Mouse (Mus musculus) MEL (cell line): ENCODE data around the gene Dnajc5. TPM values are rescaled to one million over a fixed set of nuclear protein-coding genes. Genes with fewer than 3 reads are reported as not detected.
"Not testable (repeated sequence)": the region's sequence is repeated elsewhere in the genome, so short reads cannot be mapped to it uniquely, and the experiment has no call there.

Experiments used
- DNase-seq: peaks from one replicate; pipeline ENCODE4 v3.0.0; 2011; ENCODE audit warnings: low read depth, low spot score
- H3K27ac ChIP-seq: 2 replicates; pipeline ENCODE4 v1.5.1; 2012; ENCODE audit warnings: low read depth, mild to moderate bottlenecking, control low read depth, low read length, moderate library complexity; ENCODE audit not compliant: control insufficient read depth
- H3K27me3 ChIP-seq, 2 experiments: fragments of 150-350 bp in 1 of 2; sonication (generic) in 1 of 2; 2 replicates each; pipeline ENCODE4 v1.6.1; 2012; ENCODE audit warnings: low read length in 2 of 2, mild to moderate bottlenecking in 2 of 2, improper control_type of control experiment in 1 of 2, moderate library complexity in 1 of 2; ENCODE audit not compliant: insufficient read depth in 2 of 2, control insufficient read depth in 1 of 2
- H3K36me3 ChIP-seq, 2 experiments: 2 replicates each; pipeline ENCODE4 v1.6.1; 2012 to 2014; ENCODE audit warnings: low read length in 2 of 2, improper control_type of control experiment in 1 of 2, inconsistent platforms in 1 of 2, mild to moderate bottlenecking in 1 of 2; ENCODE audit not compliant: insufficient read depth in 2 of 2, control insufficient read depth in 1 of 2
- H3K4me1 ChIP-seq, 2 experiments: fragments of 150-350 bp in 1 of 2; sonication (generic) in 1 of 2; 2 replicates each; pipeline ENCODE4 v1.6.1; 2012; ENCODE audit warnings: low read length in 2 of 2, improper control_type of control experiment in 1 of 2, mild to moderate bottlenecking in 1 of 2; ENCODE audit not compliant: insufficient read depth in 2 of 2, control insufficient read depth in 1 of 2
- H3K4me3 ChIP-seq, 2 experiments: fragments of 150-350 bp in 1 of 2; sonication (generic) in 1 of 2; 2 replicates each; pipeline ENCODE4 v1.5.1; 2012; ENCODE audit warnings: low read depth in 2 of 2, low read length in 2 of 2, mild to moderate bottlenecking in 2 of 2, moderate library complexity in 2 of 2, control low read depth in 1 of 2, improper control_type of control experiment in 1 of 2; ENCODE audit not compliant: control insufficient read depth in 1 of 2, insufficient read depth in 1 of 2
- H3K79me2 ChIP-seq: 2 replicates; pipeline ENCODE4 v1.6.1; 2012; ENCODE audit warnings: mild to moderate bottlenecking, low read length, moderate library complexity; ENCODE audit not compliant: control insufficient read depth, poor library complexity, insufficient read depth
- H3K9ac ChIP-seq: 2 replicates; pipeline ENCODE4 v1.6.1; 2012; ENCODE audit warnings: low read depth, mild to moderate bottlenecking, control low read depth, low read length, moderate library complexity; ENCODE audit not compliant: control insufficient read depth, poor library complexity, severe bottlenecking
- H3K9me3 ChIP-seq: fragments of 150-350 bp; sonication (generic); replicated peaks from 2 replicates; pipeline ENCODE4 v1.6.1; 2012; ENCODE audit warnings: mild to moderate bottlenecking, low read length, improper control_type of control experiment, moderate library complexity; ENCODE audit not compliant: insufficient read depth
- BHLHE40 ChIP-seq: IDR thresholded peaks from 2 replicates; pipeline ENCODE4 v1.6.1; 2012; ENCODE audit warnings: low read depth, mild to moderate bottlenecking, inconsistent platforms, low read length, improper control_type of control experiment, borderline replicate concordance
- CHD1 ChIP-seq: IDR thresholded peaks from 2 replicates; pipeline ENCODE4 v1.6.1; 2012; ENCODE audit warnings: low read depth, mild to moderate bottlenecking, inconsistent platforms, low read length, improper control_type of control experiment
- CTCF ChIP-seq, 3 experiments: IDR thresholded peaks in 2 of 3; conservative IDR thresholded peaks in 1 of 3; 2 replicates each; pipeline ENCODE4 v1.5.1; 2011 to 2012; ENCODE audit warnings: low read length in 3 of 3, low read depth in 2 of 3, mild to moderate bottlenecking in 2 of 3, improper control_type of control experiment in 1 of 3, inconsistent platforms in 1 of 3, mixed read lengths in 1 of 3, moderate library complexity in 1 of 3; ENCODE audit not compliant: control insufficient read depth in 1 of 3, insufficient read depth in 1 of 3, poor library complexity in 1 of 3, severe bottlenecking in 1 of 3
- E2F4 ChIP-seq: IDR thresholded peaks from 2 replicates; pipeline ENCODE4 v1.6.1; 2011; ENCODE audit warnings: low read depth, low read length, improper control_type of control experiment, borderline replicate concordance
- ELF1 ChIP-seq: IDR thresholded peaks from 2 replicates; pipeline ENCODE4 v1.6.1; 2014; ENCODE audit warnings: low read depth, mild to moderate bottlenecking, inconsistent platforms, low read length, improper control_type of control experiment, moderate library complexity
- EP300 ChIP-seq, 2 experiments: IDR thresholded peaks; 2 replicates each; pipeline ENCODE4 v1.6.1; 2011; ENCODE audit warnings: improper control_type of control experiment in 2 of 2, low read length in 2 of 2, low read depth in 1 of 2, mild to moderate bottlenecking in 1 of 2
- ETS1 ChIP-seq: IDR thresholded peaks from 2 replicates; pipeline ENCODE4 v1.6.1; 2012; ENCODE audit warnings: low read depth, mild to moderate bottlenecking, inconsistent platforms, low read length, improper control_type of control experiment, moderate library complexity
- GATA1 ChIP-seq: IDR thresholded peaks from 2 replicates; pipeline ENCODE4 v1.6.1; 2011; ENCODE audit warnings: low read depth, low read length, improper control_type of control experiment
- HCFC1 ChIP-seq: IDR thresholded peaks from 2 replicates; pipeline ENCODE4 v1.6.1; 2012; ENCODE audit warnings: low read depth, mild to moderate bottlenecking, inconsistent platforms, low read length, improper control_type of control experiment, moderate library complexity
- MAZ ChIP-seq: IDR thresholded peaks from 2 replicates; pipeline ENCODE4 v1.6.1; 2012; ENCODE audit warnings: low read depth, mild to moderate bottlenecking, inconsistent platforms, low read length, improper control_type of control experiment
- MXI1 ChIP-seq: IDR thresholded peaks from 2 replicates; pipeline ENCODE4 v1.6.1; 2011; ENCODE audit warnings: mild to moderate bottlenecking, low read depth, low read length, improper control_type of control experiment
- MYB ChIP-seq: IDR thresholded peaks from 2 replicates; pipeline ENCODE4 v1.6.1; 2011; ENCODE audit warnings: mild to moderate bottlenecking, low read depth, low read length, improper control_type of control experiment
- MYC ChIP-seq: IDR thresholded peaks from 2 replicates; pipeline ENCODE4 v1.6.1; 2011; ENCODE audit warnings: low read depth, mild to moderate bottlenecking, low read length, improper control_type of control experiment, moderate library complexity
- NELFE ChIP-seq: IDR thresholded peaks from 2 replicates; pipeline ENCODE4 v1.6.1; 2011; ENCODE audit warnings: low read depth, low read length, improper control_type of control experiment
- NRF1 ChIP-seq: IDR thresholded peaks from 2 replicates; pipeline ENCODE4 v1.6.1; 2014; ENCODE audit warnings: low read depth, mild to moderate bottlenecking, inconsistent platforms, low read length, improper control_type of control experiment, moderate library complexity; ENCODE audit not compliant: poor library complexity, insufficient read depth, severe bottlenecking
- RAD21 ChIP-seq: IDR thresholded peaks from 2 replicates; pipeline ENCODE4 v1.6.1; 2011; ENCODE audit warnings: mild to moderate bottlenecking, low read depth, low read length, improper control_type of control experiment
- SMC3 ChIP-seq: IDR thresholded peaks from 2 replicates; pipeline ENCODE4 v1.6.1; 2011; ENCODE audit warnings: low read depth, low read length, improper control_type of control experiment
- TCF12 ChIP-seq: IDR thresholded peaks from 2 replicates; pipeline ENCODE4 v1.6.1; 2014; ENCODE audit warnings: low read depth, mild to moderate bottlenecking, inconsistent platforms, low read length, improper control_type of control experiment, moderate library complexity
- ZC3H11A ChIP-seq: IDR thresholded peaks from 2 replicates; pipeline ENCODE4 v1.6.1; 2012; ENCODE audit warnings: low read depth, mild to moderate bottlenecking, inconsistent platforms, low read length, improper control_type of control experiment
- polyA plus RNA-seq, 2 experiments: library from polyadenylated mRNA; stranded (reverse) in 1 of 2; unstranded in 1 of 2; fragments of >175 nt in 1 of 2; fragments of >200 nt in 1 of 2; gene quantifications; 2 replicates each; pipeline versions ENCODE4 v1.2.1 to v1.2.4; 2012; ENCODE audit warnings: low replicate concordance in 2 of 2, low read depth in 1 of 2; ENCODE audit not compliant: insufficient read length in 2 of 2, insufficient read depth in 1 of 2, missing spikeins in 1 of 2
- total RNA-seq: library from RNA; depleted of rRNA; stranded (reverse); fragments of 300-350 nt; gene quantifications from 2 replicates; pipeline ENCODE4 v1.2.3, GENCODE M21; 2012

The Dnajc5 gene
- total and polyA plus RNA-seq, 3 experiments: 51.9 to 338 (median 57.9) TPM

GRCm38 (mm10) chr2:181495845-181496244 lies 24.4 kb upstream of the Dnajc5 start:
- H3K79me2 ChIP-seq: peaks cover 20% of the 10 kb centered on the region
- 0 out of 2 replicates have a peak, but pooled peaks have one; percentile 12 for TF ChIP-seq NELFE
- TF ChIP-seq, all 39 proteins: peak for 1; not testable (repeated sequence) for 38
- DNase-seq, H3K9me3 ChIP-seq, H3K27me3 ChIP-seq, H3K9ac ChIP-seq, H3K27ac ChIP-seq, H3K36me3 ChIP-seq: not testable (repeated sequence)
- peak overlapping the region; percentile 26 to 65 for H3K4me3 ChIP-seq
- peaks cover 6 to 12% of the 10 kb centered on the region in 2 experiments; a peak in 3 of 4 replicates for H3K4me1 ChIP-seq

- Histone ChIP-seq H3K27ac (peak overlapping the region; percentile 72), H3K9me3 (no peaks in the 10 kb centered on the region), H3K27me3 (no peaks in the 10 kb centered on the region)
- TF ChIP-seq RAD21 (peak; percentile 53), MAZ (peak; percentile 68; the same call in 1 of the 2 replicates), EP300 (IDR thresholded peaks at IDR 0.05; ENCODE audit: low read depth in 1 of 2, low read length in 2 of 2) (no peak), CTCF (IDR thresholded peaks at IDR 0.05 in 2 of 3, conservative IDR thresholded peaks at IDR 0.05 in 1 of 3; ENCODE audit: control insufficient read depth in 1 of 3, insufficient read depth in 1 of 3, low read depth in 2 of 3, low read length in 3 of 3, poor library complexity in 1 of 3, severe bottlenecking in 1 of 3) (peak; percentile 64 to 82 (median 74)), NRF1 (no peak), SMC3 (peak; percentile 73), E2F4 (no peak), TCF12 (no peak), ETS1 (peak; percentile 65), BHLHE40 (0 out of 2 replicates have a peak, but pooled peaks have one; percentile 24), MYC (0 out of 2 replicates have a peak, but pooled peaks have one; percentile 36), NELFE (no peak), ZC3H11A (peak; percentile 45), MXI1 (no peak), MYB (no peak), GATA1 (no peak), CHD1 (no peak), ELF1 (no peak), HCFC1 (0 out of 2 replicates have a peak, but pooled peaks have one; percentile 24)
- TF ChIP-seq, all 39 proteins: peak for 9
- Histone ChIP-seq H3K4me3 (peak overlapping the region; percentile 65 to 77), H3K9ac (peak overlapping the region; percentile 65), H3K36me3 (peaks cover 0 to 4% of the 10 kb centered on the region in 2 experiments; a peak in 3 of 4 replicates), H3K79me2 (peaks cover 20% of the 10 kb centered on the region), H3K4me1 (peaks cover 6 to 12% of the 10 kb centered on the region in 2 experiments; a peak in 3 of 4 replicates)
- peak; percentile 85 for DNase-seq
Observed at GRCm38 (mm10) chr2:181496281-181496680, 24.0 kb upstream of the Dnajc5 start.
